Mouse (Mus musculus) E14TG2a.4 (cell line): ENCODE results near the gene Syne1.

Experiments used
- CTCF ChIP-seq: conservative IDR thresholded peaks from 2 replicates; pipeline ENCODE4 v1.5.1; 2014; ENCODE audit warnings: low read length
- POU5F1 ChIP-seq: IDR thresholded peaks from 2 replicates; pipeline ENCODE4 v1.6.1; 2014; ENCODE audit warnings: low read length, borderline replicate concordance

DNA sequence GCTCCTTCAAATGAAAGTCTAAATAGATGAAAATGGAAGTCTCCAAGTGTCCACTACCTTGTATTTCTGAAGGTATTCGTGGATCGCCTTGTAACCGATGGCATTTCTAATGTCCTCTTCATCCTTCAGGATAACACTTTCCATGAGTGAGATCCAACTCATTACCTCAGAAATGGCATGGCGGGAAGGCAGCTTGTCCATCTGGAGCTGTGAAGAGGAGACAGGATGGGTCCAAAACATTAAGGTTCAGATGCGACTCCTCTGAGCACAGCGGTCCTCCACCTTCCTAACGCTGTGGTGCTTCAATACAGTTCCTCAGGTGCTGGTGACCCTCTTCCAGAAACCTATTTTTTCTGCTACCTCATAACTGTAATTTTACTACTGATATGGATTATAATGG, 426.5 kb downstream of the Syne1 start:
- TF ChIP-seq CTCF, result no peak
- no peak for TF ChIP-seq POU5F1
